Mouse (Mus musculus) neural tube, embryonic 14.5 days (tissue): ENCODE measurements at regions not wholly inside any gene's neighbourhood (a gene's known extent, or its start where the extent isn't known, plus 50 kb on each side); places are given as distances from the start of the nearest gene placed in this dataset.
"Not testable (repeated sequence)": the region's sequence is repeated elsewhere in the genome, so short reads cannot be mapped to it uniquely, and the experiment has no call there.

Source experiments
- ATAC-seq: fragments of 200-750 bp; cut with Nextera tagmentation; 2 replicates; pipeline ENCODE4 v1.8.0; 2017; ENCODE audit warnings: low read depth, mild to moderate bottlenecking, moderate TSS enrichment, moderate library complexity
- H3K27ac ChIP-seq: fragments of 300-500 bp; sonication (generic); 2 replicates; pipeline ENCODE4 v1.5.1; 2014; ENCODE audit warnings: low read depth, mild to moderate bottlenecking, control low read depth, low read length, moderate library complexity, mixed read lengths
- H3K27me3 ChIP-seq: fragments of 300-500 bp; sonication (generic); 2 replicates; pipeline ENCODE4 v1.6.1; 2014; ENCODE audit warnings: low read length; ENCODE audit not compliant: control insufficient read depth, insufficient read depth
- H3K36me3 ChIP-seq: fragments of 300-500 bp; sonication (generic); 2 replicates; pipeline ENCODE4 v1.6.1; 2014; ENCODE audit warnings: low read length, mixed read lengths; ENCODE audit not compliant: control insufficient read depth, insufficient read depth
- H3K4me1 ChIP-seq: fragments of 300-500 bp; sonication (generic); 2 replicates; pipeline ENCODE4 v1.6.1; 2014; ENCODE audit warnings: low read length; ENCODE audit not compliant: control insufficient read depth, insufficient read depth
- H3K4me2 ChIP-seq: fragments of 300-500 bp; sonication (generic); 2 replicates; pipeline ENCODE4 v1.6.1; 2014; ENCODE audit warnings: mild to moderate bottlenecking, low read depth, low read length, control low read depth
- H3K4me3 ChIP-seq: fragments of 300-500 bp; sonication (generic); 2 replicates; pipeline ENCODE4 v1.5.1; 2014; ENCODE audit warnings: low read depth, low read length, control low read depth, mixed read lengths
- H3K9ac ChIP-seq: fragments of 300-500 bp; sonication (generic); replicated peaks from 2 replicates; pipeline ENCODE4 v1.6.1; 2014; ENCODE audit warnings: low read depth, mild to moderate bottlenecking, control low read depth, low read length, mixed read lengths
- H3K9me3 ChIP-seq: fragments of 300-500 bp; sonication (generic); 2 replicates; pipeline ENCODE4 v1.6.1; 2016; ENCODE audit warnings: low read length; ENCODE audit not compliant: control insufficient read depth
- WGBS: fragments of 180-500 bp; shearing (Covaris S2); extraction: QIAGEN DNeasy Blood & Tissue Kit; methylation state at CpG from one replicate; pipeline ENCODE4 v1.1.7; 2014; 5-methylcytosine and 5-hydroxymethylcytosine counted together

- Histone ChIP-seq H3K36me3 (no peaks in the 10 kb centered on the region), H3K4me3 (peak overlapping the region; percentile 26), H3K4me2 (peak overlapping the region; percentile 57), H3K27ac (no peak overlapping the region), H3K9me3 (no peaks in the 10 kb centered on the region), H3K27me3 (no peaks in the 10 kb centered on the region), H3K9ac (no peak overlapping the region; the same call in 1 of the 2 replicates), H3K4me1 (no peaks in the 10 kb centered on the region)
- 52% methylated on average over 17 of the region's 17 CpGs for WGBS
- peak; percentile 52; the same call in 1 of the 2 replicates for ATAC-seq
Measured at GRCm38 (mm10) chr3:130819031-130819836, 89.0 kb upstream of the Rpl34 start.

- Histone ChIP-seq H3K27ac (no peak overlapping the region), H3K4me2 (peak overlapping the region; percentile 57), H3K4me3 (peak overlapping the region; percentile 26), H3K36me3 (no peaks in the 10 kb centered on the region), H3K9ac (no peak overlapping the region; the same call in 1 of the 2 replicates), H3K9me3 (no peaks in the 10 kb centered on the region), H3K4me1 (no peaks in the 10 kb centered on the region), H3K27me3 (no peaks in the 10 kb centered on the region)
- peak; percentile 85 for ATAC-seq
- 2% methylated on average over 18 of the region's 18 CpGs for WGBS
Measured at GRCm38 (mm10) chr3:130818467-130819030, 88.4 kb upstream of the Rpl34 start.

GRCm38 (mm10) chr3:130809696-130810665 is 79.8 kb upstream of the Rpl34 start:
- ATAC-seq: no peak
- H3K9me3 ChIP-seq: no peaks in the 10 kb centered on the region
- no peak overlapping the region for H3K27ac ChIP-seq
- no peaks in the 10 kb centered on the region for H3K27me3 ChIP-seq
- 75% methylated on average over 19 of the region's 19 CpGs for WGBS
- H3K9ac ChIP-seq: no peak overlapping the region
- H3K4me3 ChIP-seq: no peak overlapping the region
- no peaks in the 10 kb centered on the region for H3K4me1 ChIP-seq
- H3K4me2 ChIP-seq: no peak overlapping the region
- H3K36me3 ChIP-seq: no peaks in the 10 kb centered on the region

GRCm38 (mm10) chr3:130805345-130805744 is 75.1 kb upstream of the Rpl34 start:
- no peaks in the 10 kb centered on the region for H3K9me3 ChIP-seq
- no peak overlapping the region for H3K4me2 ChIP-seq
- no peak overlapping the region for H3K9ac ChIP-seq
- no peaks in the 10 kb centered on the region for H3K4me1 ChIP-seq
- no peak for ATAC-seq
- H3K4me3 ChIP-seq: no peak overlapping the region
- no peaks in the 10 kb centered on the region for H3K36me3 ChIP-seq
- WGBS: 74% methylated on average over 3 of the region's 3 CpGs
- no peaks in the 10 kb centered on the region for H3K27me3 ChIP-seq
- H3K27ac ChIP-seq: no peak overlapping the region

GRCm38 (mm10) chr3:130804327-130804662 is 74.1 kb upstream of the Rpl34 start:
- H3K27me3 ChIP-seq: no peaks in the 10 kb centered on the region
- H3K4me1 ChIP-seq: no peaks in the 10 kb centered on the region
- no peak overlapping the region for H3K4me3 ChIP-seq
- H3K9ac ChIP-seq: no peak overlapping the region
- H3K36me3 ChIP-seq: no peaks in the 10 kb centered on the region
- H3K4me2 ChIP-seq: no peak overlapping the region; the same call in 1 of the 2 replicates
- H3K27ac ChIP-seq: no peak overlapping the region
- ATAC-seq: no peak
- no peaks in the 10 kb centered on the region for H3K9me3 ChIP-seq
- WGBS: 68% methylated on average over 6 of the region's 6 CpGs

DNA sequence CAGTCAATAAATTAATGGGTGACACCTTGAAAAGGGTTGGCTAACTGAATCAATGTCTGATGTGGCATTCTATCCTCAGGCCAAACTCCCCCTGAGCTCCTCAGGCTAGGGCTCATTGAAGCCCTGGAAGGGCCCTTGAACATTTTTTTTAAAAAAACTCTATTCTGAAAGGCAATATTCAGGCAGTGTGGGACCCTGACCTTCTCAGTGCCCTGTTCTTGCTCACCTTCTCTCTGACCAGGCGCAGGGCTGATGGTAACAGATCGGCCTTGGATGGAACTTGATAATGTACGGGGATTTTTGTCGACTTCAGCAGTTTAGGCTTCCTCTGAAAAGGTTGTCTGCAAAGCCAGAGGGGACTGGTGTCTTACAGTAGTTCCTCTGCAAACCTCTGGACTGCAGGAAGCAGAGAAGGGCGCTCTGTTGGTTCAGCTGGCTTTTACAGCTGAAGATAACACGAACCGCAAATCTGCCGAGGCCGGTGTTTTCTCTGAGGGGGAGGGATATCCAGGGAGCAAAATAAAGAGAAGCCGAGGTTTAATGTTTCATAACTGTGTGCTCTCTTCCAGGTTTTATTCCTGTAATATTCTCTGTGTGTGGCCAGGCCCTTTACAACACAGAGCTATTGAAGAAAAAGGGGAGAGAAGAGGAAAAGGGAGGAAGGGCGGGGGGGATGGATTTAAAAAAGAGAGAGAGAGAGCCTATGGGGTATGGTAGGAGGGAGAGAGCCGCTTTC is 73.6 kb upstream of the Rpl34 start:
- 56% methylated on average over 12 of the region's 12 CpGs for WGBS

GRCm38 (mm10) chr3:130800016-130800415 is 69.8 kb upstream of the Rpl34 start:
- H3K4me3 ChIP-seq: no peak overlapping the region
- H3K9me3 ChIP-seq: no peaks in the 10 kb centered on the region
- 79% methylated on average over 2 of the region's 2 CpGs for WGBS
- no peaks in the 10 kb centered on the region for H3K4me1 ChIP-seq
- H3K36me3 ChIP-seq: no peaks in the 10 kb centered on the region
- H3K27me3 ChIP-seq: no peaks in the 10 kb centered on the region
- H3K27ac ChIP-seq: no peak overlapping the region
- no peak overlapping the region for H3K4me2 ChIP-seq
- no peak overlapping the region for H3K9ac ChIP-seq
- ATAC-seq: no peak

More for the DNA sequence above, 73.6 kb upstream of the Rpl34 start:
- Histone ChIP-seq H3K9me3 (no peaks in the 10 kb centered on the region), H3K36me3 (no peaks in the 10 kb centered on the region), H3K27me3 (no peaks in the 10 kb centered on the region), H3K4me1 (no peaks in the 10 kb centered on the region), H3K9ac (no peak overlapping the region), H3K4me2 (no peak overlapping the region; the same call in 1 of the 2 replicates), H3K4me3 (no peak overlapping the region), H3K27ac (no peak overlapping the region)
- ATAC-seq: peak; percentile 51; the same call in 1 of the 2 replicates

DNA sequence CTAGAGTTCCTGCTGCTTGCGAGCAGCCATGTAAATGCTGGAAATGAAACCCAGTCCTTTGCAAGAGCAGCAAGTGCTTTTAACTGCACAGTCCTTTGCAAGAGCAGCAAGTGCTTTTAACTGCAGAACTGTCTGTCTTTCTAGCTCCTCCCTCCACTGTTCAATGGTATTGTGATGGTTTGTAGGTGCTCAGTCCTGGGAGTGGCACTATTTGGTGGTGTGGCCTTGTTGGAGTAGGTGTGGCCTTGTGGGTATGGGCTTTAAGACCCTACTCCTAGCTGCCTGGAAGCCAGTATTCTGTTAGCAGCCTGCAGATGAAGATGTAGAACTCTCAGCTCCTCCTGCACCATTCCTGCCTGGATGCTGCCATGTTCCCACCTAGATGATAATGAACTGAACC is 67.8 kb upstream of the Rpl34 start:
- not testable (repeated sequence) for H3K9ac ChIP-seq, H3K9me3 ChIP-seq, H3K4me1 ChIP-seq, H3K27ac ChIP-seq, H3K36me3 ChIP-seq, H3K27me3 ChIP-seq, H3K4me2 ChIP-seq, ATAC-seq, H3K4me3 ChIP-seq
- 100% methylated on average over 1 of the region's 1 CpGs for WGBS
